Mouse (Mus musculus): ENCODE results near the gene Slc23a3. TPM values are rescaled to one million over a fixed set of nuclear protein-coding genes. Genes with fewer than 3 reads are reported as not detected.

The Slc23a3 gene
- polyA plus RNA-seq, 1 experiment = 12.8 TPM

DNA sequence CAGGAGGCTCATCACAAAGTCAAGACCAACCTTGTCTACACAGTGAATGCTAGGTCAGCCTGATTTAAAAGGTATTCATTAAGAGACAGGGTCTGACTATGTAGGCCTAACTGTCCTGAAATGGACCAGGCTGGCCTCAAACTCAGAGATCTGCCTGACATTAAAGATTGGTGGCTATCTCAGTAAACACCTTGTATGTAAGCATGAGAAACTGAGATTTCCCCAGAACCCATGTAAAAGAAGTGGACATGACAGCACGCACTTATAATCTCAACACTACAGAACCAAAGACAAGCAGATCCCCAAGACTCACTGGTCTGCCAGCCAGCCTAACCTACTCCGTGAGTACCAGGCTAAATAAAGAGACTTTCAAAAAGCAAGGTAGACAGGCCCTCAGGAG, 4.8 kb upstream of the Slc23a3 start:
- Histone ChIP-seq H3K4me1 (ENCODE audit: control insufficient read depth, insufficient read depth, low read length) (peaks cover 11% of the 10 kb centered on the region), H3K27me3 (replicated peaks; ENCODE audit: control insufficient read depth, insufficient read depth, low read length) (no peaks in the 10 kb centered on the region), H3K36me3 (ENCODE audit: control insufficient read depth, insufficient read depth, low read length) (peaks cover 6% of the 10 kb centered on the region), H3K4me3 (ENCODE audit: insufficient read depth, low read depth, low read length) (no peak overlapping the region), H3K27ac (ENCODE audit: insufficient read depth, low read depth, low read length) (no peak overlapping the region)
- no peak for TF ChIP-seq POLR2A (IDR thresholded peaks at IDR 0.05; ENCODE audit: low read depth, low read length)
- TF ChIP-seq CTCF (conservative IDR thresholded peaks at IDR 0.05; ENCODE audit: insufficient read depth, insufficient read length, low read depth, low read length) = no peak
- DNase-seq = no peak
- WGBS = 93% methylated on average over 2 of the region's 2 CpGs

DNA sequence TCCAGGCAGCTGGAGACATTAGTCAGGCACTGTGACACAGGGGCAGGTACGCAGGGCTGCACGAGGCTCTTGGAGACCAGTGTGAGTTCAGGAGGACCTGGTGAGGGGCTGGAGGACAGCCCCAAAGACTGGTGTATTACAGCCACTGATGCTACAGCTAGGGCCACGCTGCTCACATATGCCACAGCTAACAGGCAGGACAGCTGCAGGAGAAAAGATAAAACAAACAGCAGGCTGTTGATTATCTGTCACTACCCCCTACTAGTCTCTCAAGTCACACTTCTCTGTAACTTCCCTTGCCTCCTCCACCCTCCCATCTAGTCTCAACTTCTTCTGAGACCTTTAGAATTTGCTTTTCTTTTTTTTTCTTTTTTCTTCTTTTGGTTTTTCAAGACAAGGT, 3.0 kb upstream of the Slc23a3 start:
- no peak for DNase-seq

DNA sequence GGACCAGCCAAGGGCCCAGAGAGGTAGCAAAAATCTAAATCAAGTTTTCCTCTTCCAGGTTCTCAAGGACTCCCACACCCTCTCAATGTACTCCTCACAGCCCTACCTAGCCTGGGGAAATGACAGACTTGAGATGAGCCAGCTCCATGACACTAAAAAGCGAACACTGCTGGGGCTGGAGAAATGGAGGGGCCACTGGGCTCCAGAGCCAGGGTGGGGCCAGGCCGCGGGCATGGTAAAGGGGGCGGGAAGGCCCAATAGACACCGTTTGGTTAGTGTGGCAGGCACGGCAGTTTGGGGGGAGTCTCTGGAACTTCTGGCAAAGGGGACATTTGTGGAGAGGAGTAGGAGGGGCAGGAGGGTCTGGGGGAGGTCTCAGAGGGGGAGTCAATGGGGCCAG, 2.6 kb upstream of the Slc23a3 start:
- Histone ChIP-seq H3K27ac (ENCODE audit: insufficient read depth, low read depth, low read length) (no peak overlapping the region), H3K4me1 (ENCODE audit: control insufficient read depth, insufficient read depth, low read length) (peaks cover 11% of the 10 kb centered on the region), H3K36me3 (ENCODE audit: control insufficient read depth, insufficient read depth, low read length) (peaks cover 6% of the 10 kb centered on the region), H3K27me3 (replicated peaks; ENCODE audit: control insufficient read depth, insufficient read depth, low read length) (no peaks in the 10 kb centered on the region), H3K4me3 (ENCODE audit: insufficient read depth, low read depth, low read length) (no peak overlapping the region)
- WGBS = 86% methylated on average over 6 of the region's 6 CpGs
- no peak for TF ChIP-seq POLR2A (IDR thresholded peaks at IDR 0.05; ENCODE audit: low read depth, low read length)
- no peak for TF ChIP-seq CTCF (conservative IDR thresholded peaks at IDR 0.05; ENCODE audit: insufficient read depth, insufficient read length, low read depth, low read length)
- no peak for DNase-seq

More for the DNA sequence above, 3.0 kb upstream of the Slc23a3 start:
- no peak for TF ChIP-seq CTCF (conservative IDR thresholded peaks at IDR 0.05; ENCODE audit: insufficient read depth, insufficient read length, low read depth, low read length)
- TF ChIP-seq POLR2A (IDR thresholded peaks at IDR 0.05; ENCODE audit: low read depth, low read length) = no peak
- no peak overlapping the region for H3K27ac ChIP-seq (ENCODE audit: insufficient read depth, low read depth, low read length)
- no peak overlapping the region for H3K4me3 ChIP-seq (ENCODE audit: insufficient read depth, low read depth, low read length)
- peaks cover 6% of the 10 kb centered on the region for H3K36me3 ChIP-seq (ENCODE audit: control insufficient read depth, insufficient read depth, low read length)
- peaks cover 11% of the 10 kb centered on the region for H3K4me1 ChIP-seq (ENCODE audit: control insufficient read depth, insufficient read depth, low read length)
- H3K27me3 ChIP-seq (replicated peaks; ENCODE audit: control insufficient read depth, insufficient read depth, low read length) = no peaks in the 10 kb centered on the region
- 74% methylated on average over 3 of the region's 3 CpGs for WGBS

DNA sequence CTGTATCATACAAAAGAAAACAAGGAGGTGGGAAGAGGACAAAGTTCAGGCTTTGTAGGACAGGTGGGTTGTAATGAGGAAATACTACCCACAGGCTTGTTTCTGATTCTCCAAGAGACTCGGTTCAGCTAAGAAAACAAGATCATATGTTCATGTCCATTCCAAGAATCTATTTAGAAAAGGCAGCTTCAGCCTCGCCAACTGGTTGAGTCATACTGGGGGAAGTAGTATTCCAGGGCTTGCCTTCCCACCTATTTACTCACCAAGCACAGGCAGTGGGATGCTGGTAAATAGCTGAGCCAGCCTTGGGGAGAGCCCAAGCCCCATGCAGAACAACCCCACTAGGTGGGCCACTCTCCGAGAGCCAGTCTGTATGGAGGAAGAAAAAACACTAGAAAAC, 5.0 kb downstream of the Slc23a3 start:
- 81% methylated on average over 3 of the region's 3 CpGs for WGBS
- H3K27ac ChIP-seq (ENCODE audit: insufficient read depth, low read depth, low read length) = no peak overlapping the region
- peaks cover 9% of the 10 kb centered on the region for H3K4me1 ChIP-seq (ENCODE audit: control insufficient read depth, insufficient read depth, low read length)

DNA sequence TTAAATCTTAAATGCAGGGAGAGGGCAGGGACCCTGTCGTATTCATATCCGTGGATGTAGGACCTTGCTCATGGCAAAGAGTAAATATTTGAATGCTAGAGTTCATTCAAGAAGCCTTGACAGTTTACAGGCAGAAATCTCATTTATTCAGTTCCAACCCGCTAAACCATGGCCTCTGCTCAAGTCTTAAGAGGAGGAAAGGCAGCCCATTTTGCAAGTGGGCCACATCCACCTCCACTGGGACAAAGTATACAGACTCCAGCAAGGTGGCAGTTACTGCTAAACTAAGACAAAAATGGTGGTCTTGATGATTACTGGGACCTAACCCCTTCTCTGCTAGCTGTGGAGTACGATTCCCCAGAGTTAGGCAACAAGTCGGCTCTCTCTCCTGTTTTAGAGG, 8.3 kb downstream of the Slc23a3 start:
- peak overlapping the region; percentile 98 for H3K27ac ChIP-seq (ENCODE audit: insufficient read depth, low read depth, low read length)
- H3K36me3 ChIP-seq (ENCODE audit: control insufficient read depth, insufficient read depth, low read length) = no peaks in the 10 kb centered on the region
- no peaks in the 10 kb centered on the region for H3K27me3 ChIP-seq (replicated peaks; ENCODE audit: control insufficient read depth, insufficient read depth, low read length)
- no peak for DNase-seq
- TF ChIP-seq CTCF (conservative IDR thresholded peaks at IDR 0.05; ENCODE audit: insufficient read depth, insufficient read length, low read depth, low read length) = no peak
- TF ChIP-seq POLR2A (IDR thresholded peaks at IDR 0.05; ENCODE audit: low read depth, low read length) = no peak
- peak overlapping the region; percentile 69; the same call in 1 of the 2 replicates for H3K4me3 ChIP-seq (ENCODE audit: insufficient read depth, low read depth, low read length)
- H3K4me1 ChIP-seq (ENCODE audit: control insufficient read depth, insufficient read depth, low read length) = peaks cover 4% of the 10 kb centered on the region
- WGBS = 37% methylated on average over 5 of the region's 5 CpGs

More for the DNA sequence above, 5.0 kb downstream of the Slc23a3 start:
- H3K27me3 ChIP-seq (replicated peaks; ENCODE audit: control insufficient read depth, insufficient read depth, low read length) = no peaks in the 10 kb centered on the region
- H3K4me3 ChIP-seq (ENCODE audit: insufficient read depth, low read depth, low read length) = no peak overlapping the region
- no peak for DNase-seq
- H3K36me3 ChIP-seq (ENCODE audit: control insufficient read depth, insufficient read depth, low read length) = no peaks in the 10 kb centered on the region
- no peak for TF ChIP-seq POLR2A (IDR thresholded peaks at IDR 0.05; ENCODE audit: low read depth, low read length)
- TF ChIP-seq CTCF (conservative IDR thresholded peaks at IDR 0.05; ENCODE audit: insufficient read depth, insufficient read length, low read depth, low read length) = no peak

DNA sequence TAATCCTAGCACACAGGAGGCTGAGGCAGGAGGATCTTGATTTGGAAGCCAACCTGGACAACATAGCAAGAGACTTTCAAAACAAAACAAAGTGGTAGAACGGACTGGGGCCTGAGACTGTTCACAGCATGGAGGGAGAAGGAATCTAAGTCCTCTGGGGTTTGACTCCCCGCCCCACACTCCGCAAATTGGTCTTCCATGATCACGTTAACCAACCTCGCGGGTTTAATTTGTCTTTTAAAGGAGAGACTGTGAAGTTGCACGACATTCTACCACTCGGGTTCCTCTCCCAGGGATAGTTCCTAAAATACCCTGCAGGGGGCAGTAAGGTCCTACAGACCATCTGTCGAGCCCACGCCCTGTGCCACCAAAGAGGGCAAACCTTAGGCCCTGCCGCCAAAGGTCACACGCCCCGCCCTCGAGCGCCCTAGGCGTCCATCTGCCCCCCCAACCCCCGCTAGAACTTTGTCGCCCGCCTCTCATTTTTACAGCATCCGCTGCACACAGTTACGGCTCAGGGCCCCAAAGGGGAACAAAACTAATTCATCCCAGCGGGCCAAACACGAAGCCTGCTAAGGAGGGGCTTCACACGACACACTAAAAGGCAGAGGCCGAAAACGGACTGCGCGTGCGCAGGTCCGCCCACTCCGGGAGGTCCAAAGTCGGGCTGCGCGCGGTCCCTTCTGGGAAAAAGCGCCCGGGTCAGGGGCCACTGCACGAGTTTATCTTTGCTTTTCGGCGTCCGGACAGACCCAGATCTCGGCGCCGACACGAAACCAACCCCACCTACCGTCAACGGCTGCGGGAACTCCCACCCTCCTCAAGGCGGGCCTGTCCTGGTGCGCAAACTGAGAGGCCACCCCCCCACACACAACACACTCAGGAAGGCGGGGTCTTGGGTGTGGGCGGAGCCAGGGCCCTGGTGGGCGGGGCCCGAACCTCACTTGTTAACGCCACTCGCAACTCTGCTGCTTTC, 9.1 kb downstream of the Slc23a3 start, which contains the start of gene Nhej1:
Nhej1 (minus strand) TSS at position 855 of the 976 bp plus-strand sequence.
- Histone ChIP-seq H3K4me3 (ENCODE audit: insufficient read depth, low read depth, low read length) (peak within 1 kb of the TSS; percentile 69), H3K27me3 (replicated peaks; ENCODE audit: control insufficient read depth, insufficient read depth, low read length) (no peaks in the 10 kb centered on the region), H3K36me3 (ENCODE audit: control insufficient read depth, insufficient read depth, low read length) (no peaks in the 10 kb centered on the region), H3K27ac (ENCODE audit: insufficient read depth, low read depth, low read length) (peak within 1 kb of the TSS; percentile 98), H3K4me1 (ENCODE audit: control insufficient read depth, insufficient read depth, low read length) (peaks cover 4% of the 10 kb centered on the region)
- DNase-seq = peak; percentile 97
- WGBS = 2% methylated on average over 56 of the region's 56 CpGs
- peak; percentile 86 for TF ChIP-seq CTCF (conservative IDR thresholded peaks at IDR 0.05; ENCODE audit: insufficient read depth, insufficient read length, low read depth, low read length)
- TF ChIP-seq POLR2A (IDR thresholded peaks at IDR 0.05; ENCODE audit: low read depth, low read length) = peak; percentile 35

DNA sequence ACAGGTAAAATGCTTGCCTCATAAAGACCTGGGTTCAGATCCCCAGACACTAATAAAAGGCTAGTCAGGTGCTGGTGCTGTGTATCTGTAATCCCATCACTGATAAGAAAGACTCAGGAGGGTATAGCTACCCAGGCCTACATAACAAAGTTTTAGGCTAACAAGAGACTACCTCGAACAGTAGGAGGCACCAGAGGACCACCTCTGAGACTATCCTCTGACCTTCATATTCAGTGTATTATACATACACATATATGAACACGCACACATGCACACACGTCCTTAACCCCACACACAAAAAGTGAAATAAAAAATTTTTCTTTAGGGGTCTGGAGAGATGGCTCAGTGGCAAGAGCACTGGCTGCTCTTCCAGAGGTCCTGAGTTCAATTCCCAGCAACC, 11.5 kb downstream of the Slc23a3 start:
- TF ChIP-seq POLR2A (IDR thresholded peaks at IDR 0.05; ENCODE audit: low read depth, low read length) = no peak
- Histone ChIP-seq H3K27ac (ENCODE audit: insufficient read depth, low read depth, low read length) (no peak overlapping the region), H3K27me3 (replicated peaks; ENCODE audit: control insufficient read depth, insufficient read depth, low read length) (no peaks in the 10 kb centered on the region), H3K4me3 (ENCODE audit: insufficient read depth, low read depth, low read length) (no peak overlapping the region), H3K36me3 (ENCODE audit: control insufficient read depth, insufficient read depth, low read length) (no peaks in the 10 kb centered on the region), H3K4me1 (ENCODE audit: control insufficient read depth, insufficient read depth, low read length) (peaks cover 4% of the 10 kb centered on the region)
- WGBS = 85% methylated on average over 3 of the region's 3 CpGs
- DNase-seq = peak; percentile 19

Other genes starting within 250 kb of the Slc23a3 start
- not detected in 2 replicates for gene Fev, start 248.5 kb downstream of the Slc23a3 start, polyA plus RNA-seq (2012; rRNA removed)
- not detected in 2 replicates for gene Cryba2, start 240.7 kb downstream of the Slc23a3 start, polyA plus RNA-seq (2012; rRNA removed)
- gene Cfap65, start 198.3 kb downstream of the Slc23a3 start, polyA plus RNA-seq (2012; rRNA removed) = 1.6 and 2.4 TPM in 2 replicates
- gene Ihh, start 182.2 kb downstream of the Slc23a3 start, polyA plus RNA-seq (2012; rRNA removed) = 30.3 and 43.5 TPM in 2 replicates
- gene Nhej1, start 8.7 kb downstream of the Slc23a3 start, polyA plus RNA-seq (2012; rRNA removed) = 2.9 and 4.2 TPM in 2 replicates
- gene Cnppd1, start 8.8 kb upstream of the Slc23a3 start, polyA plus RNA-seq (2012; rRNA removed) = 67.7 and 70.8 TPM in 2 replicates
- 225 and 237 TPM in 2 replicates for gene Retreg2, start 8.9 kb upstream of the Slc23a3 start, polyA plus RNA-seq (2012; rRNA removed)
- 61.6 and 73.7 TPM in 2 replicates for gene Zfand2b, start 34.8 kb upstream of the Slc23a3 start, polyA plus RNA-seq (2012; rRNA removed)
- 41.3 and 47.0 TPM in 2 replicates for gene Abcb6, start 46.5 kb upstream of the Slc23a3 start, polyA plus RNA-seq (2012; rRNA removed)
- 14.5 and 17.0 TPM in 2 replicates for gene Ankzf1, start 58.3 kb upstream of the Slc23a3 start, polyA plus RNA-seq (2012; rRNA removed)
- gene Atg9a, start 58.3 kb upstream of the Slc23a3 start, polyA plus RNA-seq (2012; rRNA removed) = 67.5 and 86.5 TPM in 2 replicates
- 118 and 146 TPM in 2 replicates for gene Glb1l, start 76.9 kb upstream of the Slc23a3 start, polyA plus RNA-seq (2012; rRNA removed)
- gene Stk16, start 76.9 kb upstream of the Slc23a3 start, polyA plus RNA-seq (2012; rRNA removed) = 254 and 277 TPM in 2 replicates
- gene Tuba4a, start 86.0 kb upstream of the Slc23a3 start, polyA plus RNA-seq (2012; rRNA removed) = 213 and 301 TPM in 2 replicates
- not detected in 2 replicates for gene A630095N17Rik, start 98.2 kb upstream of the Slc23a3 start, polyA plus RNA-seq (2012; rRNA removed)
- 41.1 and 42.6 TPM in 2 replicates for gene Dnajb2, start 102.5 kb upstream of the Slc23a3 start, polyA plus RNA-seq (2012; rRNA removed)
- 0.53 and 0.81 TPM in 2 replicates for gene Ptprn, start 130.6 kb upstream of the Slc23a3 start, polyA plus RNA-seq (2012; rRNA removed)
- 0.24 and 0.41 TPM in 2 replicates for gene Resp18, start 144.5 kb upstream of the Slc23a3 start, polyA plus RNA-seq (2012; rRNA removed)
- gene Dnpep, start 184.1 kb upstream of the Slc23a3 start, polyA plus RNA-seq (2012; rRNA removed) = 117 and 124 TPM in 2 replicates
- gene Des, start 226.4 kb upstream of the Slc23a3 start, polyA plus RNA-seq (2012; rRNA removed) = 17.0 and 32.1 TPM in 2 replicates
- gene Speg, start 241.4 kb upstream of the Slc23a3 start, polyA plus RNA-seq (2012; rRNA removed) = 34.6 and 43.9 TPM in 2 replicates

Measured in kidney, adult 2 months (tissue).